Mouse (Mus musculus) T-helper 1 cell (primary cell): ENCODE results near the gene Fancc.
"Not testable (repeated sequence)": the region's sequence is repeated elsewhere in the genome, so short reads cannot be mapped to it uniquely, and the experiment has no call there.

ENCODE experiments used
- in situ Hi-C: fragments of 300-600 bp; cut with MboI, MseI; formaldehyde crosslinking; loops from one replicate; pipeline ENCODE4 v1.15.1; 2025; ENCODE audit warnings: high pct_unique_total_duplicates

Gene Fancc

GRCm38 (mm10) chr13:63321689-63322088 lies 175.4 kb downstream of the Fancc start:
- in situ Hi-C loops: no loop called here

GRCm38 (mm10) chr13:63319814-63320213 lies 177.3 kb downstream of the Fancc start:
- in situ Hi-C loops: no loop called here

GRCm38 (mm10) chr13:63317681-63318104 lies 179.4 kb downstream of the Fancc start:
- in situ Hi-C loops: no loop called here

- in situ Hi-C loops: no loop called here
Observed at GRCm38 (mm10) chr13:63316407-63316806, 180.7 kb downstream of the Fancc start.

- in situ Hi-C loops: no loop called here
Observed at GRCm38 (mm10) chr13:63315777-63316176, 181.3 kb downstream of the Fancc start.

- in situ Hi-C loops: not testable (repeated sequence)
Observed at GRCm38 (mm10) chr13:63315111-63315510, 182.0 kb downstream of the Fancc start.

- in situ Hi-C loops: no loop called here
Observed at GRCm38 (mm10) chr13:63314608-63314920, 182.5 kb downstream of the Fancc start.

GRCm38 (mm10) chr13:63313748-63314607 lies 183.1 kb downstream of the Fancc start:
- in situ Hi-C loops: no loop called here

GRCm38 (mm10) chr13:63313247-63313646 lies 183.8 kb downstream of the Fancc start:
- in situ Hi-C loops: no loop called here

GRCm38 (mm10) chr13:63311156-63311555 lies 185.9 kb downstream of the Fancc start:
- in situ Hi-C loops: no loop called here

GRCm38 (mm10) chr13:63309563-63309962 lies 187.5 kb downstream of the Fancc start:
- in situ Hi-C loops: no loop called here

GRCm38 (mm10) chr13:63306768-63307167 lies 190.3 kb downstream of the Fancc start:
- in situ Hi-C loops: no loop called here

GRCm38 (mm10) chr13:63305160-63306011 lies 191.7 kb downstream of the Fancc start:
- in situ Hi-C loops: no loop called here

GRCm38 (mm10) chr13:63304799-63305159 lies 192.3 kb downstream of the Fancc start:
- in situ Hi-C loops: no loop called here

- in situ Hi-C loops: no loop called here
Observed at GRCm38 (mm10) chr13:63304124-63304792, 192.8 kb downstream of the Fancc start.

GRCm38 (mm10) chr13:63302381-63302780 lies 194.7 kb downstream of the Fancc start:
- in situ Hi-C loops: no loop called here

- in situ Hi-C loops: no loop called here
Observed at GRCm38 (mm10) chr13:63301764-63302209, 195.3 kb downstream of the Fancc start.

- in situ Hi-C loops: no loop called here
Observed at GRCm38 (mm10) chr13:63300929-63301328, 196.1 kb downstream of the Fancc start.

GRCm38 (mm10) chr13:63298931-63299330 lies 198.1 kb downstream of the Fancc start:
- in situ Hi-C loops: no loop called here

GRCm38 (mm10) chr13:63297933-63298332 lies 199.1 kb downstream of the Fancc start:
- in situ Hi-C loops: no loop called here

GRCm38 (mm10) chr13:63297003-63297402 lies 200.1 kb downstream of the Fancc start:
- in situ Hi-C loops: no loop called here

GRCm38 (mm10) chr13:63296300-63296699 lies 200.8 kb downstream of the Fancc start:
- in situ Hi-C loops: no loop called here
